Mouse (Mus musculus) heart, embryonic 15.5 days (tissue): Measurements from ENCODE around the gene Ndufa4. TPM values are rescaled to one million over a fixed set of nuclear protein-coding genes. Genes with fewer than 3 reads are reported as not detected.
"Not testable (repeated sequence)": the region's sequence is repeated elsewhere in the genome, so short reads cannot be mapped to it uniquely, and the experiment has no call there.

Experiments used
- ATAC-seq: fragments of 200-750 bp; cut with Nextera tagmentation; replicated peaks from 2 replicates; pipeline ENCODE4 v1.8.0; 2017; ENCODE audit warnings: low read depth, moderate TSS enrichment; ENCODE audit not compliant: insufficient number of reproducible peaks, insufficient read depth, low FRiP score
- H3K27ac ChIP-seq: fragments of 300-500 bp; sonication (generic); 2 replicates; pipeline ENCODE4 v1.5.1; 2015; ENCODE audit warnings: mild to moderate bottlenecking, inconsistent platforms
- H3K27me3 ChIP-seq: fragments of 300-500 bp; sonication (generic); 2 replicates; pipeline ENCODE4 v1.6.1; 2015; ENCODE audit warnings: inconsistent platforms
- H3K36me3 ChIP-seq: fragments of 300-500 bp; sonication (generic); 2 replicates; pipeline ENCODE4 v1.6.1; 2015; ENCODE audit warnings: mild to moderate bottlenecking, inconsistent platforms
- H3K4me1 ChIP-seq: fragments of 300-500 bp; sonication (generic); replicated peaks from 2 replicates; pipeline ENCODE4 v1.6.1; 2015; ENCODE audit warnings: inconsistent platforms
- H3K4me2 ChIP-seq: fragments of 300-500 bp; sonication (generic); 2 replicates; pipeline ENCODE4 v1.6.1; 2015; ENCODE audit warnings: inconsistent platforms, mild to moderate bottlenecking, moderate library complexity
- H3K4me3 ChIP-seq: fragments of 300-500 bp; sonication (generic); 2 replicates; pipeline ENCODE4 v1.5.1; 2015; ENCODE audit warnings: mild to moderate bottlenecking, inconsistent platforms
- H3K9ac ChIP-seq: fragments of 300-500 bp; sonication (generic); 2 replicates; pipeline ENCODE4 v1.6.1; 2015; ENCODE audit warnings: mild to moderate bottlenecking, inconsistent platforms
- H3K9me3 ChIP-seq: fragments of 300-500 bp; sonication (generic); replicated peaks from 2 replicates; pipeline ENCODE4 v1.6.1; 2016; ENCODE audit warnings: inconsistent platforms
- WGBS: fragments of 180-500 bp; shearing (Covaris S2); methylation state at CpG from one replicate; pipeline ENCODE4 v1.1.7; 2015; ENCODE audit warnings: mixed read lengths; 5-methylcytosine and 5-hydroxymethylcytosine counted together
- polyA plus RNA-seq: library from polyadenylated mRNA; unstranded; fragments of >200 nt; fragmentation: Nextera tagmentation; extraction: Ambion mirVana; gene quantifications from 2 replicates; pipeline ENCODE4 v1.2.1, GENCODE M21; 2015

Ndufa4 gene
- polyA plus RNA-seq, 1 experiment from 2014 or later, result 1,764 TPM

GRCm38 (mm10) chr6:11875364-11875763 is 31.9 kb downstream of the Ndufa4 start:
- ATAC-seq, H3K27ac ChIP-seq, H3K4me3 ChIP-seq, H3K27me3 ChIP-seq, H3K4me1 ChIP-seq, H3K9me3 ChIP-seq, H3K4me2 ChIP-seq, H3K9ac ChIP-seq, H3K36me3 ChIP-seq: not testable (repeated sequence)
- no CpG with 5 or more reads among the region's 2 CpGs for WGBS

Other genes starting within 250 kb of the Ndufa4 start
- gene Phf14, start 312 bp upstream of the Ndufa4 start, polyA plus RNA-seq, result 35.2 and 39.1 TPM in 2 replicates